Comparison of ENCODE assay signal across 8 mouse cellular contexts in the genomic region with DNA sequence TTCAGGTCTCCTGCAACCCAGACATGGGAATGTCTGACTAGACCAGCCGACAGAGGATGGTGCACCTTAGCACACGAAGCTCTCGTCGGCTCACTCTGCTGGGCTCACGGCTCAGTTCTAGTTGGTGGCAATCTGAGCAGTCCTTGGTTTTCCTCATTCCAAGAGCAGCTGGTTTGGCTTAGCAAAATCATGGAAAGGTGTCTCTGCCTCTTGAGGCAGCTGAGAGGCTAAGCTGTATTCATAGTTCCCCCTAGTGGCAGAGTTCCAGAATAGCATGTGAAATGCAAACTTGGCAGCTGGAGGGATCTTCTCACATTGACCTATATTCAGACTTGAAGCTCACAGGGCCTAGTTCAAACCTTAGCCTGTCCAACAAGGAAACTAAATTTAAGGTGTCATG. TPM values are rescaled to one million over a fixed set of nuclear protein-coding genes. Genes with fewer than 3 reads are reported as not detected.
A peak's percentile ranks its signal among the peaks of the same experiment; 100 is the strongest.
DNase-seq lines count a peak whose midpoint lies in the region; ATAC-seq and TF ChIP-seq lines count a peak whose summit lies in the region.

No protein-coding gene starts in this region.

- no peak overlapping the region for H3K4me3 ChIP-seq in bone marrow macrophage, adult 2 months (ENCODE audit: insufficient read depth, low read length)
- H3K4me3 ChIP-seq in intestine, embryonic 14.5 days (ENCODE audit: low read depth, low read length) = no peak overlapping the region
- no peak overlapping the region for H3K4me3 ChIP-seq in midbrain, embryonic 12.5 days

- TF ChIP-seq CTCF in bone marrow macrophage, adult 2 months (IDR thresholded peaks at IDR 0.05; ENCODE audit: low read depth, low read length) = peak; percentile 38

- peak; percentile 59; the same call in 1 of the 2 replicates for ATAC-seq in erythroblast, adult 5-6 weeks (replicated peaks; ENCODE audit: low FRiP score, poor library complexity, severe bottlenecking)
- peak; percentile 63 for ATAC-seq in intestine, embryonic 14.5 days (replicated peaks; ENCODE audit: low FRiP score, low TSS enrichment, low read depth)
- ATAC-seq in midbrain, embryonic 12.5 days (ENCODE audit: low FRiP score, low read depth) = 0 out of 2 replicates have a peak, but pooled peaks have one; percentile 34

- H3K27me3 ChIP-seq in intestine, embryonic 14.5 days (replicated peaks; ENCODE audit: control insufficient read depth, insufficient read depth, low read length) = no peaks in the 10 kb centered on the region
- H3K27me3 ChIP-seq in midbrain, embryonic 12.5 days = peaks cover 9% of the 10 kb centered on the region

- no peak overlapping the region for H3K27ac ChIP-seq in bone marrow macrophage, adult 2 months (ENCODE audit: insufficient read depth, low read depth, low read length)
- H3K27ac ChIP-seq in intestine, embryonic 14.5 days (ENCODE audit: low read depth) = no peak overlapping the region
- H3K27ac ChIP-seq in midbrain, embryonic 12.5 days (replicated peaks) = 0 out of 2 replicates have a peak overlapping the region, but pooled peaks have one; percentile 46

- peak; percentile 67 for DNase-seq in gastrocnemius, adult 18-20 months (ENCODE audit: low spot score)
- DNase-seq in gastrocnemius, postnatal 36 days = no peak
- peak; percentile 94 for DNase-seq in 3T3-L1 (ENCODE audit: low read depth, low spot score)
- peak; percentile 73 for DNase-seq in intestine, embryonic 14.5 days (ENCODE audit: low spot score)
- peak; percentile 41 for DNase-seq in thymus, postnatal 14 days

- no peak overlapping the region for H3K4me2 ChIP-seq in intestine, embryonic 14.5 days (ENCODE audit: low read length)
- no peak overlapping the region for H3K4me2 ChIP-seq in midbrain, embryonic 12.5 days (replicated peaks)

- no peak overlapping the region for H3K9ac ChIP-seq in intestine, embryonic 14.5 days (ENCODE audit: low read length)
- H3K9ac ChIP-seq in midbrain, embryonic 12.5 days (replicated peaks) = no peak overlapping the region

- H3K36me3 ChIP-seq in intestine, embryonic 14.5 days (ENCODE audit: control insufficient read depth, insufficient read depth, low read length) = peaks cover 24% of the 10 kb centered on the region
- peaks cover 30% of the 10 kb centered on the region for H3K36me3 ChIP-seq in midbrain, embryonic 12.5 days

- TF ChIP-seq POLR2A in bone marrow macrophage, adult 2 months (IDR thresholded peaks at IDR 0.05; ENCODE audit: borderline replicate concordance, low read depth, low read length) = no peak

- peaks cover 13% of the 10 kb centered on the region for H3K4me1 ChIP-seq in bone marrow macrophage, adult 2 months (ENCODE audit: control insufficient read depth, insufficient read depth, low read length)
- H3K4me1 ChIP-seq in intestine, embryonic 14.5 days (replicated peaks; ENCODE audit: control insufficient read depth, insufficient read depth, low read length) = 0 out of 2 replicates have a peak, but pooled peaks cover 8% of the 10 kb centered on the region
- H3K4me1 ChIP-seq in midbrain, embryonic 12.5 days = peaks cover 36% of the 10 kb centered on the region

- no peaks in the 10 kb centered on the region for H3K9me3 ChIP-seq in intestine, embryonic 14.5 days (ENCODE audit: control insufficient read depth, low read length)
- no peaks in the 10 kb centered on the region for H3K9me3 ChIP-seq in midbrain, embryonic 12.5 days

- intact Hi-C loops in gastrocnemius, postnatal 36 days (cut with DNase I) = loop anchor here (5.0 kb wide), 1 partner anchor 199 kb away; no protein-coding TSS in a partner anchor

- WGBS in intestine, embryonic 14.5 days = 24% methylated on average over 5 of the region's 5 CpGs
- WGBS in midbrain, embryonic 12.5 days = 24% methylated on average over 5 of the region's 5 CpGs

RNA-seq across cellular contexts. Expression of a gene that starts 8.6 kb away (rescaled TPM):
- not detected for total RNA-seq in gastrocnemius, adult 18-20 months (2021)
- not detected for total RNA-seq in gastrocnemius, postnatal 36 days (2021)
- 0.12 TPM in 2 replicates for polyA plus RNA-seq in bone marrow macrophage, adult 2 months (2012; ENCODE audit: insufficient read depth, insufficient read length, missing spikeins)
- not detected in 2 replicates for total RNA-seq in erythroblast, adult 5-6 weeks (2015; ENCODE audit: low replicate concordance)
- 0.26 and 0.70 TPM in 2 replicates for total RNA-seq in erythroblast, adult 5-6 weeks (2017; ENCODE audit: low replicate concordance)
- 12.9 and 14.6 TPM in 2 replicates for polyA plus RNA-seq in intestine, embryonic 14.5 days (2014; fragmentation: Nextera tagmentation; extraction: Ambion mirVana)
- 12.6 and 14.4 TPM in 2 replicates for polyA plus RNA-seq in midbrain, embryonic 12.5 days (2016; fragmentation: Nextera tagmentation; extraction: Ambion mirVana)

RNA-seq across cellular contexts. Expression of a gene that starts 17.4 kb away (rescaled TPM):
- 1 to 10 TPM; 5.5 to 6.1 TPM for total RNA-seq in gastrocnemius, adult 18-20 months (2021)
- total RNA-seq in gastrocnemius, postnatal 36 days (2021) = 1 to 10 TPM; 5.9 to 6.0 TPM
- 16.9 and 25.5 TPM in 2 replicates for polyA plus RNA-seq in bone marrow macrophage, adult 2 months (2012; ENCODE audit: insufficient read depth, insufficient read length, missing spikeins)
- total RNA-seq in erythroblast, adult 5-6 weeks (2015; ENCODE audit: low replicate concordance) = 13.4 and 20.2 TPM in 2 replicates
- total RNA-seq in erythroblast, adult 5-6 weeks (2017; ENCODE audit: low replicate concordance) = 17.4 and 31.6 TPM in 2 replicates
- 165 and 170 TPM in 2 replicates for polyA plus RNA-seq in intestine, embryonic 14.5 days (2014; fragmentation: Nextera tagmentation; extraction: Ambion mirVana)
- polyA plus RNA-seq in midbrain, embryonic 12.5 days (2016; fragmentation: Nextera tagmentation; extraction: Ambion mirVana) = 124 and 129 TPM in 2 replicates

RNA-seq across cellular contexts. Expression of a gene that starts 22.0 kb away (rescaled TPM):
- total RNA-seq in gastrocnemius, adult 18-20 months (2021) = 100 to 1,000 TPM; 119 to 125 TPM
- 100 to 1,000 TPM; 104 to 106 TPM for total RNA-seq in gastrocnemius, postnatal 36 days (2021)
- 82.6 and 105 TPM in 2 replicates for polyA plus RNA-seq in bone marrow macrophage, adult 2 months (2012; ENCODE audit: insufficient read depth, insufficient read length, missing spikeins)
- 19.4 and 31.1 TPM in 2 replicates for total RNA-seq in erythroblast, adult 5-6 weeks (2015; ENCODE audit: low replicate concordance)
- 38.9 and 41.0 TPM in 2 replicates for total RNA-seq in erythroblast, adult 5-6 weeks (2017; ENCODE audit: low replicate concordance)
- 72.4 and 77.4 TPM in 2 replicates for polyA plus RNA-seq in intestine, embryonic 14.5 days (2014; fragmentation: Nextera tagmentation; extraction: Ambion mirVana)
- 71.7 and 73.7 TPM in 2 replicates for polyA plus RNA-seq in midbrain, embryonic 12.5 days (2016; fragmentation: Nextera tagmentation; extraction: Ambion mirVana)

Comparison
In these comparisons a context has a peak if more than half of its experiments do, and no peak if none do; other contexts are left out.
1. DNase-seq: peak in gastrocnemius, adult 18-20 months (single experiment), 3T3-L1 (single experiment), intestine, embryonic 14.5 days (single experiment) and thymus, postnatal 14 days (single experiment); none in gastrocnemius, postnatal 36 days (0 of 2).
2. Peak in every context shown above with its lines, with median percentiles within 50 percentile points of each other: ATAC-seq.